Mouse (Mus musculus) lung, postnatal 0 days (tissue): Measurements from ENCODE around the gene Trp53inp2. TPM values are rescaled to one million over a fixed set of nuclear protein-coding genes. Genes with fewer than 3 reads are reported as not detected.

Experiments
- ATAC-seq: fragments of 200-750 bp; cut with Nextera tagmentation; 2 replicates; pipeline ENCODE4 v1.8.0; 2017; ENCODE audit warnings: moderate library complexity
- DNase-seq: peaks from one replicate; pipeline ENCODE4 v3.0.0-alpha.2; 2016; ENCODE audit warnings: low spot score
- H3K27ac ChIP-seq: fragments of 300-500 bp; sonication (generic); 2 replicates; pipeline ENCODE4 v1.5.1; 2014; ENCODE audit warnings: antibody characterized with exemption, mild to moderate bottlenecking, low read length, mixed read lengths
- H3K27me3 ChIP-seq: fragments of 300-500 bp; sonication (generic); replicated peaks from 2 replicates; pipeline ENCODE4 v1.6.1; 2014; ENCODE audit warnings: low read length, mixed read lengths; ENCODE audit not compliant: insufficient read depth
- H3K36me3 ChIP-seq: fragments of 300-500 bp; sonication (generic); 2 replicates; pipeline ENCODE4 v1.6.1; 2014; ENCODE audit warnings: low read length, mixed read lengths; ENCODE audit not compliant: insufficient read depth
- H3K4me1 ChIP-seq: fragments of 300-500 bp; sonication (generic); 2 replicates; pipeline ENCODE4 v1.6.1; 2014; ENCODE audit warnings: antibody characterized with exemption, low read depth, low read length, mixed read lengths; ENCODE audit not compliant: insufficient read depth
- H3K4me2 ChIP-seq: fragments of 300-500 bp; sonication (generic); replicated peaks from 2 replicates; pipeline ENCODE4 v1.6.1; 2014; ENCODE audit warnings: low read depth, mild to moderate bottlenecking, low read length, moderate library complexity, mixed read lengths
- H3K4me3 ChIP-seq: fragments of 300-500 bp; sonication (generic); 2 replicates; pipeline ENCODE4 v1.5.1; 2014; ENCODE audit warnings: low read depth, low read length
- H3K9ac ChIP-seq: fragments of 300-500 bp; sonication (generic); replicated peaks from 2 replicates; pipeline ENCODE4 v1.6.1; 2014; ENCODE audit warnings: low read depth, mild to moderate bottlenecking
- H3K9me3 ChIP-seq: fragments of 300-500 bp; sonication (generic); 2 replicates; pipeline ENCODE4 v1.6.1; 2016; ENCODE audit warnings: low read length, mixed read lengths
- CTCF ChIP-seq: IDR thresholded peaks from 2 replicates; pipeline ENCODE4 v1.5.1; 2016; ENCODE audit warnings: antibody characterized with exemption, mild to moderate bottlenecking
- EP300 ChIP-seq: IDR thresholded peaks from 2 replicates; pipeline ENCODE4 v1.6.1; 2016; ENCODE audit warnings: antibody characterized with exemption, mild to moderate bottlenecking, control low read depth
- WGBS: fragments of 180-500 bp; shearing (Covaris S2); extraction: QIAGEN DNeasy Blood & Tissue Kit; methylation state at CpG from one replicate; pipeline ENCODE4 v1.1.7; 2014; 5-methylcytosine and 5-hydroxymethylcytosine counted together
- polyA plus RNA-seq: library from polyadenylated mRNA; unstranded; fragments of >200 nt; fragmentation: Nextera tagmentation; extraction: Ambion mirVana; gene quantifications from 2 replicates; pipeline ENCODE4 v1.2.1, GENCODE M21; 2015

Trp53inp2 gene
- polyA plus RNA-seq, 1 experiment from 2014 or later, result 32.6 TPM

DNA sequence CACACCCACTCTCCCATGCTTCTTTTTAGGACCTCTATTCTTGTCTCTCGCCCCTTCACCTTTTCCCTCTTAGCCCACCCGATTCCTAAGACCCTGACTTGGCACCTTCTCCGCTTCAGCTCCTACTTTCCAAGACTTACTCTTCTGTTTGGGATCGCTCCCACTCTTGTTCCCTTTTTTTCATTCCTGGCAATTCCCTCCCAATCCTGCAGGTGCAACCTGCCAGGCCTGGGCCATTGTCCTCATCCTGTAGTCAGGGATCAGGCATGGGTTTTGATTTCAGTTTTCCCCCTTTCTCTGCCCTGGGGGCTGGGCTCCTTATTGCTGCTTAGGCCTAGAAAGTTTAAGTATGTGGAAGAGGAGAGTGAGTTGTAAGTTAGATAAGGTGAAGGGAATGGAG lies 6.2 kb downstream of the Trp53inp2 start:
- DNase-seq (no peak), ATAC-seq (no peak)
- peaks cover 9% of the 10 kb centered on the region; the same call in 1 of the 2 replicates for H3K4me1 ChIP-seq
- H3K9ac ChIP-seq, result no peak overlapping the region
- H3K27me3 ChIP-seq, result no peaks in the 10 kb centered on the region
- no peak overlapping the region for H3K27ac ChIP-seq
- TF ChIP-seq CTCF (no peak), EP300 (no peak)
- H3K4me2 ChIP-seq, result no peak overlapping the region
- H3K36me3 ChIP-seq, result peaks cover 34% of the 10 kb centered on the region; the same call in 1 of the 2 replicates
- 75% methylated on average over 4 of the region's 4 CpGs for WGBS
- no peak overlapping the region for H3K4me3 ChIP-seq
- no peaks in the 10 kb centered on the region for H3K9me3 ChIP-seq

- Histone ChIP-seq H3K9me3 (no peaks in the 10 kb centered on the region), H3K4me3 (no peak overlapping the region), H3K27me3 (no peaks in the 10 kb centered on the region), H3K36me3 (peaks cover 35% of the 10 kb centered on the region; the same call in 1 of the 2 replicates), H3K4me1 (no peaks in the 10 kb centered on the region), H3K9ac (no peak overlapping the region), H3K27ac (no peak overlapping the region), H3K4me2 (no peak overlapping the region)
- no peak for TF ChIP-seq EP300
- TF ChIP-seq CTCF, result no peak
- ATAC-seq, result no peak
- DNase-seq, result no peak
- WGBS, result 89% methylated on average over 2 of the region's 2 CpGs
These were observed 7.7 kb downstream of the Trp53inp2 start for GRCm38 (mm10) chr2:155388573-155388972.

GRCm38 (mm10) chr2:155394586-155394985 lies 13.7 kb downstream of the Trp53inp2 start:
- no peaks in the 10 kb centered on the region for H3K9me3 ChIP-seq
- H3K36me3 ChIP-seq, result peaks cover 15% of the 10 kb centered on the region
- 88% methylated on average over 5 of the region's 5 CpGs for WGBS
- H3K27ac ChIP-seq, result no peak overlapping the region
- H3K4me2 ChIP-seq, result no peak overlapping the region
- no peak overlapping the region for H3K9ac ChIP-seq
- DNase-seq (no peak), ATAC-seq (no peak)
- no peaks in the 10 kb centered on the region for H3K4me1 ChIP-seq
- H3K27me3 ChIP-seq, result no peaks in the 10 kb centered on the region
- TF ChIP-seq CTCF (no peak), EP300 (no peak)
- H3K4me3 ChIP-seq, result no peak overlapping the region

DNA sequence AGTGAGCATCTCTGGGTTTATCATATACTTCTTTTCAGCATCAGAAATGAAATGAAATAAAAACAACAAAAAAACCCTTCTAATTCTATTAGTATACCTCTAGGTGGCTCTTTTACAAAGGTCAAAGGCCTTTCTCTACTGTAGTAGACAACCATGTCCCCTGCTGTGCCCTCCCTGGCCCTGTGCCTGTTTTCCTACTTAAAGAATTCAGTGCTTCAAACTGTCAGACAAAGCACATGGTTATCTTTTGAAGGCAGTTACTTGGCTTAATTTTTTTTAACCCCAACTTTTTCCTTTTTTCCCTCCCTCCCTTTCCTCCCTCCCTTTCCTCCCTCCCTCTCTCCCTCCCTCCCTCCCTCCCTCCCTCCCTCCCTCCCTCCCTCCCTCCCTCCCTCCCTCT lies 19.4 kb downstream of the Trp53inp2 start:
- Histone ChIP-seq H3K9me3 (no peaks in the 10 kb centered on the region), H3K36me3 (peaks cover 12% of the 10 kb centered on the region), H3K4me2 (no peak overlapping the region), H3K4me1 (no peaks in the 10 kb centered on the region), H3K27ac (no peak overlapping the region), H3K27me3 (no peaks in the 10 kb centered on the region), H3K9ac (no peak overlapping the region), H3K4me3 (no peak overlapping the region)
- ATAC-seq, result no peak
- no peak for DNase-seq
- TF ChIP-seq CTCF, result no peak
- TF ChIP-seq EP300, result no peak

- Histone ChIP-seq H3K4me1 (no peaks in the 10 kb centered on the region), H3K27ac (no peak overlapping the region), H3K4me3 (no peak overlapping the region), H3K9me3 (no peaks in the 10 kb centered on the region), H3K27me3 (no peaks in the 10 kb centered on the region), H3K36me3 (peaks cover 26% of the 10 kb centered on the region), H3K4me2 (no peak overlapping the region), H3K9ac (no peak overlapping the region)
- TF ChIP-seq CTCF, result no peak
- TF ChIP-seq EP300, result no peak
- ATAC-seq, result no peak
- 95% methylated on average over 4 of the region's 4 CpGs for WGBS
- DNase-seq, result no peak
These were observed 21.1 kb downstream of the Trp53inp2 start for GRCm38 (mm10) chr2:155401926-155402325.

DNA sequence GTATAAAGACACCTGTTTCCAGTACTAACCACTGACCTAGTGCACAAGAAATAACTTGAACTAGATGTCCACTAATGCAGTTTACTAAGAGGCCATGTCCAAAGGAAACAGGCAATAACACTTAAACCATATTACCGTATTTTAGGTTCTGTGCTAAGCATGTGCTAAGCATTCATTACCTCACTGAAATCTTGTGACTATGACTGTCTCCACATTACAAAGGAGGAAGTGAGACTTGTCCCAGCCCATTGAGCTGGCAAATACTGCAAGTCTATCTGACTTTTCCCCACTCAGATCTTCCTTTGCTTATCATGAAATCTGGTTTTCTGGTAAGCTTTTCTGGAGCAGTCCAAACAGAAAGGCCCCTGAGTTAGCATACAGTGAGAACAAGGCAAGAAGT lies 23.8 kb downstream of the Trp53inp2 start:
- H3K27me3 ChIP-seq, result no peaks in the 10 kb centered on the region
- H3K4me2 ChIP-seq, result no peak overlapping the region
- no peak overlapping the region for H3K4me3 ChIP-seq
- peaks cover 40% of the 10 kb centered on the region for H3K36me3 ChIP-seq
- no peak for ATAC-seq
- no peaks in the 10 kb centered on the region for H3K4me1 ChIP-seq
- 83% methylated on average over 1 of the region's 1 CpGs for WGBS
- DNase-seq, result peak; percentile 24
- H3K9ac ChIP-seq, result no peak overlapping the region
- no peaks in the 10 kb centered on the region for H3K9me3 ChIP-seq
- TF ChIP-seq EP300 (no peak), CTCF (no peak)
- H3K27ac ChIP-seq, result no peak overlapping the region

- Histone ChIP-seq H3K4me1 (no peaks in the 10 kb centered on the region), H3K27me3 (no peaks in the 10 kb centered on the region), H3K9ac (no peak overlapping the region), H3K9me3 (no peaks in the 10 kb centered on the region), H3K27ac (no peak overlapping the region), H3K36me3 (peaks cover 25% of the 10 kb centered on the region), H3K4me2 (no peak overlapping the region), H3K4me3 (no peak overlapping the region)
- TF ChIP-seq EP300, result no peak
- TF ChIP-seq CTCF, result no peak
- no peak for ATAC-seq
- DNase-seq, result no peak
- WGBS, result 77% methylated on average over 2 of the region's 2 CpGs
These were observed 40.1 kb downstream of the Trp53inp2 start for GRCm38 (mm10) chr2:155420911-155421310.
